Mouse (Mus musculus) megakaryocyte, embryonic 14.5 days (primary cell): ENCODE data around the gene Rybp.

ENCODE experiments used
- FLI1 ChIP-seq: IDR thresholded peaks from 2 replicates; pipeline ENCODE4 v1.6.1; 2012; ENCODE audit warnings: low read length, inconsistent platforms, mixed read lengths
- GATA1 ChIP-seq: IDR thresholded peaks from 3 replicates; pipeline ENCODE4 v1.6.1; 2012; ENCODE audit warnings: mixed read lengths, low read length, inconsistent platforms, borderline replicate concordance

- TF ChIP-seq GATA1 (no peak), FLI1 (no peak)
These were observed 94.5 kb downstream of the Rybp start for GRCm38 (mm10) chr6:100192691-100193229.
